Mouse (Mus musculus): Measurements from ENCODE around the gene Naga. TPM values are rescaled to one million over a fixed set of nuclear protein-coding genes. Genes with fewer than 3 reads are reported as not detected.
A peak's percentile ranks its signal among the peaks of the same experiment; 100 is the strongest.

The Naga gene
- polyA plus RNA-seq, 1 experiment from 2014 or later, result 47.8 TPM

DNA sequence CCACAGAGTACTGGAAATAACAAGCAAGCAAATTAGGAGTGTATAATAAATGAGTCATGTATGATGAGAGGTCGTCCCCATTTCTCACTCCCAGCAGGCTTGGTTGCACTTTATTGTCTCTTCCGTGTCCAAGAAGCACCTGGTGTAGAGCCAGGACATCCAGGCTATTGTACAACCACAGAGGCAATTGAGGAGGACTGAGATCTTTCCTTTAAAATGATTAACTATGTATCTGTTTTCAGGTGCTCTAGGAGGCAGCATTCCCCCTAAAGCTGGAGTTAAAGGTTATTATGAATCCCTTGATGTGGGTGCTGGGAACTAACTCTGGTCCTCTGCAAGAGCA, 10.2 kb upstream of the Naga start:
- Histone ChIP-seq H3K27ac (ENCODE audit: low read length) (no peak overlapping the region), H3K4me3 (ENCODE audit: low read length) (no peak overlapping the region), H3K9me3 (replicated peaks; ENCODE audit: control insufficient read depth, low read length) (no peaks in the 10 kb centered on the region), H3K9ac (ENCODE audit: low read length) (no peak overlapping the region), H3K4me1 (ENCODE audit: control insufficient read depth, insufficient read depth, low read length) (peaks cover 26% of the 10 kb centered on the region), H3K4me2 (ENCODE audit: low read depth, low read length) (no peak overlapping the region), H3K27me3 (ENCODE audit: control insufficient read depth, insufficient read depth, low read length) (no peaks in the 10 kb centered on the region), H3K36me3 (ENCODE audit: control insufficient read depth, insufficient read depth) (peaks cover 33% of the 10 kb centered on the region)
- ATAC-seq (replicated peaks; ENCODE audit: extremely low read depth, insufficient read depth, low FRiP score), result no peak
- WGBS, result 88% methylated on average over 2 of the region's 2 CpGs

DNA sequence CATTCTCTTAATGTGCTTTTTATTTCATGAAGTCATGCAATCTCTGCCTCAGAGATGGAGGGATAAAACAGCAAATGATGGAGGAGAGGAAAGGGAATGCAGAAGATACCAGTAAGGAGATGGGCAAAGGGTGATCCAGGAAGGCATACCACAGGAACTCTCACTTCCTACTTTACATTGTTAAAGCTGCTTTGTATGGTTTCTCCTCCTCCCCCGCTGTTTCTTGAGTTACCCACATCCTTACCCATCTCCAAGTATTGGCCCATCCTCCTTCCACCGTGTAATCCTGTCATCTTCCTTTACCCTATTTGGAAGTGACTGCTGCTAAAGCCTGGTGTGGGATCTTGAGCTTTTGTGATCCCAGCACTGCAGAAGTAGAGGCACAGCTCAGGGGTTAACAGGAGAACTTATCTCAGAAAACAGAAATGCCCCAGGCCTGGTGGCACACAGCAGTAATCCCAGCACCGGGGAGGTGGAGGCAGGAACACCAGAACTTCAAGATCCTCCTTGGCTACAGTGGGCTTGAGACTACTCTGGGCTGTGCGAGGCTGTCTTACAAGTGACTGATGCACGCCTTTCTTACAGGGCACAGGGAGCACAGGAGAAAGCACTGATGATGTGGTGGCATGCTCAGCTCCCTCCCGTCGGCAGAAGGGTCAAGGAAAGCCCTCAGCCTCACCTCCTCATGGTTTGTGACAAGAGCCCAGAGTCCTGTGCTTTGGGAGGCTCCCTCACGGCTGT, 9.7 kb upstream of the Naga start:
- Histone ChIP-seq H3K9me3 (replicated peaks; ENCODE audit: control insufficient read depth, low read length) (no peaks in the 10 kb centered on the region), H3K27ac (ENCODE audit: low read length) (no peak overlapping the region), H3K27me3 (ENCODE audit: control insufficient read depth, insufficient read depth, low read length) (no peaks in the 10 kb centered on the region), H3K4me2 (ENCODE audit: low read depth, low read length) (no peak overlapping the region), H3K9ac (ENCODE audit: low read length) (no peak overlapping the region), H3K4me3 (ENCODE audit: low read length) (no peak overlapping the region), H3K36me3 (ENCODE audit: control insufficient read depth, insufficient read depth) (peaks cover 33% of the 10 kb centered on the region), H3K4me1 (ENCODE audit: control insufficient read depth, insufficient read depth, low read length) (peaks cover 26% of the 10 kb centered on the region)
- WGBS, result 84% methylated on average over 8 of the region's 8 CpGs
- ATAC-seq (replicated peaks; ENCODE audit: extremely low read depth, insufficient read depth, low FRiP score), result no peak

DNA sequence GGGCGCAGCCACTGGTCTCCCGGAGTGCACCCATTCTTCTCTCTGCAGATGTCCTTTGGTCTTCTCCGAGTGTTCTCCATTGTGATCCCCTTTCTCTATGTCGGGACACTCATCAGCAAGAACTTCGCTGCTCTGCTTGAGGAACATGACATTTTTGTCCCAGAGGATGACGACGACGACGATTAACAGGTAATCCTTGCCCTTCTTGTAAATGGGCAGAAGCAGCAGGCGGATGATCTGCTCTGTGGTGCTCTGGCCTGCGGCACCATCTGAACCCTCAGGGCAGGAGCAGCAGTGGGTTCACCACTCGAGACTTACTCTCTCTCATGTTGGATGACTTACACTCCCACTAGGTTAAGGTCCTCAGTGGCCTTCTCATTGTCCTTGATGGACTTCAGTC, 9.1 kb upstream of the Naga start:
- no peak overlapping the region for H3K27ac ChIP-seq (ENCODE audit: low read length)
- ATAC-seq (replicated peaks; ENCODE audit: extremely low read depth, insufficient read depth, low FRiP score), result no peak
- no peaks in the 10 kb centered on the region for H3K9me3 ChIP-seq (replicated peaks; ENCODE audit: control insufficient read depth, low read length)
- no peak overlapping the region for H3K4me3 ChIP-seq (ENCODE audit: low read length)
- no peaks in the 10 kb centered on the region for H3K27me3 ChIP-seq (ENCODE audit: control insufficient read depth, insufficient read depth, low read length)
- H3K4me2 ChIP-seq (ENCODE audit: low read depth, low read length), result no peak overlapping the region
- H3K4me1 ChIP-seq (ENCODE audit: control insufficient read depth, insufficient read depth, low read length), result peaks cover 22% of the 10 kb centered on the region
- peaks cover 33% of the 10 kb centered on the region for H3K36me3 ChIP-seq (ENCODE audit: control insufficient read depth, insufficient read depth)
- 93% methylated on average over 12 of the region's 12 CpGs for WGBS
- no peak overlapping the region for H3K9ac ChIP-seq (ENCODE audit: low read length)

DNA sequence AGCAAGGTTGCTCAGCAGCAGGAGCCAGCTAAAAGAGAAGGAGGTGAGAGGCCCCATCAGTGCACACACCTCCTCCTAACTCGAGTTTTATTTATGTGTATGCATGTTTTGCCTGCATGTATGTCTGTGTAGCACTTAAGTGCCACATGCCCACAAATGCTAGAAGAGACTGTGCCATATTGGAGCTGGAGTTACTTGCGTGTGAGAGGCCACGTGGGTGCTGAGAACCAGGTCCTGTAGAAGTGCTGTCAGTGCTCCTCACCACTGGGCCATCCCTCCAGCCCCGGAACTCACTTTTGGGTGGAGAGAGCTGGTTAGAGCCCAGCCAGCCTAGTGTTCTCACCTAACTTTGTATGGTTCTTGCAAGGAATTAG, 8.6 kb upstream of the Naga start:
- Histone ChIP-seq H3K9ac (ENCODE audit: low read length) (peak overlapping the region; percentile 92), H3K36me3 (ENCODE audit: control insufficient read depth, insufficient read depth) (peaks cover 33% of the 10 kb centered on the region), H3K4me2 (ENCODE audit: low read depth, low read length) (peak overlapping the region; percentile 97), H3K27me3 (ENCODE audit: control insufficient read depth, insufficient read depth, low read length) (no peaks in the 10 kb centered on the region), H3K9me3 (replicated peaks; ENCODE audit: control insufficient read depth, low read length) (no peaks in the 10 kb centered on the region), H3K4me3 (ENCODE audit: low read length) (peak overlapping the region; percentile 86), H3K4me1 (ENCODE audit: control insufficient read depth, insufficient read depth, low read length) (peaks cover 20% of the 10 kb centered on the region), H3K27ac (ENCODE audit: low read length) (peak overlapping the region; percentile 91)
- 71% methylated on average over 4 of the region's 4 CpGs for WGBS
- ATAC-seq (replicated peaks; ENCODE audit: extremely low read depth, insufficient read depth, low FRiP score), result no peak

DNA sequence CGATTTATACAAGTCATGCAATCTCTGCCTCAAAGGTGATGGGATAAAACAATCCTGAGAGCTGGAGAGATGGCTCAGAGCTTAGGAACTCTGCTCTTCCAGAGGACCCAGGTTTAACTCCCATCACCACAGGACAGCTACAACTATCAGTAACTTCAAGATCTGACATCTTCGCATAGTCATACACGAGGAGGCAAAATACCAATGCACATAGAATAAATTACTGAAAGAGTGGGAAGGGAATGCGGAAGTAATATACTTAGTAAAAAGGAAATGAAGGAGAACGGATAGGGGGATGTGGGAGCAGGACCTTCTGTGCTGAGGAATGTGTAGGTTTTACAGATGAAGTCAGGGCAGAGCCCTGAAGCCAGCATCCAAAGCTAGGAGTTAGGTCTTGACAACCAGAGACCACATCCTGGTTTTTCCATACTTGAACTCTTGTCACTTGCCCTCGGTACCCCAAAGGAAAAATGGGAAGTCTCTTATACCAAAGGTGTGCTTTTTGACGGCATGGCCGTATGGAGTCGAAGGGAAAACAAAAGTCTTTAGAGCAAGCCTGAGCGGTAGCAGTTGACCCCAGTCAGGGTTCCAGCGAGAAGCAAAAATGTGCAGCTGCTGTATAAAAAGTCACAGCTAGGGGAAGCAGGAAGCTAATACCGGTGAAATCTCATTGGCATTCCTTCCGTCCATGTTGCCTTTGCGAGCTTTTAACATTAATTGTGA, 8.0 kb upstream of the Naga start:
- H3K27ac ChIP-seq (ENCODE audit: low read length), result peak overlapping the region; percentile 91
- no peaks in the 10 kb centered on the region for H3K9me3 ChIP-seq (replicated peaks; ENCODE audit: control insufficient read depth, low read length)
- peak overlapping the region; percentile 97 for H3K4me2 ChIP-seq (ENCODE audit: low read depth, low read length)
- peak overlapping the region; percentile 92 for H3K9ac ChIP-seq (ENCODE audit: low read length)
- peaks cover 20% of the 10 kb centered on the region for H3K4me1 ChIP-seq (ENCODE audit: control insufficient read depth, insufficient read depth, low read length)
- no peak for ATAC-seq (replicated peaks; ENCODE audit: extremely low read depth, insufficient read depth, low FRiP score)
- no peaks in the 10 kb centered on the region for H3K27me3 ChIP-seq (ENCODE audit: control insufficient read depth, insufficient read depth, low read length)
- H3K4me3 ChIP-seq (ENCODE audit: low read length), result peak overlapping the region; percentile 86
- peaks cover 33% of the 10 kb centered on the region for H3K36me3 ChIP-seq (ENCODE audit: control insufficient read depth, insufficient read depth)
- WGBS, result 40% methylated on average over 14 of the region's 14 CpGs

DNA sequence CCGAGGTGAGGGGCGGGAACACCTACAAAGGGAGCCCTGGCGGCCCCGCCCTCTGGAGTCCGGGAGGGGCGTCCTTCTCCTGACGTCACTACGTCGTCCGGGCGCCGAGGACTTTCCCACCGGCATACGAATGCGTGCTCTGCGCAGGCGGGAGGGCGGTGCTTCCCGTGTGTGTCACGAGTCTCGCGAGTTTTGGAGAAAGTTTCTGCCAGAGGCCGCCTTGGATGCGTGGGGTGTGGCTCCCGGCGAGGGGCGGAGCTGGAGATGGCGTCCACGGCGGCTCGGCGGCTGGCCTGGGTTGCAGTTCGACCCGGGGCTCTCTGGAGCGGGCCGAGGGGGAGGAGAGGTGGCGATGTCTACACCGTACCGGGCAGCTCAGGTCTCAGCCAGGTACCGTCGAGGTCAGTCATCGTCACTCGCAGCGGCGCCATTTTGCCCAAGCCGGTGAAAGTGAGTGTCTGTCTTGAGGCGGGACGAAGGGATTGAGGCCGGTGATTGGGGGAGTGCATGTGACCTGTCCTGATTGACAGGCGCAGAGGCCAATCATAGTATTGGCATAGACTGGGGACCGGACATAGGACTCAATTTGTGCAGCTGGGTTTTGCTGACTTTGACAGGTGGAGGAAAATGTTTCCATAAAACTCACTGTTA, 7.2 kb upstream of the Naga start:
- Histone ChIP-seq H3K27ac (ENCODE audit: low read length) (peak overlapping the region; percentile 91), H3K27me3 (ENCODE audit: control insufficient read depth, insufficient read depth, low read length) (no peaks in the 10 kb centered on the region), H3K9me3 (replicated peaks; ENCODE audit: control insufficient read depth, low read length) (no peaks in the 10 kb centered on the region), H3K36me3 (ENCODE audit: control insufficient read depth, insufficient read depth) (peaks cover 31% of the 10 kb centered on the region), H3K4me3 (ENCODE audit: low read length) (peak overlapping the region; percentile 86), H3K9ac (ENCODE audit: low read length) (peak overlapping the region; percentile 92), H3K4me2 (ENCODE audit: low read depth, low read length) (peak overlapping the region; percentile 97), H3K4me1 (ENCODE audit: control insufficient read depth, insufficient read depth, low read length) (peaks cover 26% of the 10 kb centered on the region)
- under 1% methylated on average over 51 of the region's 51 CpGs for WGBS
- peak; percentile 96 for ATAC-seq (replicated peaks; ENCODE audit: extremely low read depth, insufficient read depth, low FRiP score)

DNA sequence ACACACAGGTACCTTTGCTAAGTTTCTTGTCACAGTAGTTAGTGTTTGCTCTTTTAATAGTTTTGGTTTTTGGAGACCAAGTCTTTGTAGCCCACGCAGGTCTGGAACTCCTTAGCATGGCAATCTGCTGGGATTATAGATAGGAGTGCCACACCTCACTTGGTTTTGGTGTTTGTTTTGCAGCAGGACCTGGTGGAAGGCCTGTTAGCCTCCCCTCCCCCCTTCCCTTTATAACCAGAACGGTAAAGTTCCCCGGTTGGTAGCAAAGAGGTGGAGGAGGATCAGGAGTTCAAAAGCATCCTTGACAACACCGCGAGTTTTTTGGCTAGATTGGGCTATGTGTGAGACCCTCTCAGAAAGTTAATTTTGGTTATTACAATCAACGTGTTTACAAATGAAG, 6.2 kb upstream of the Naga start:
- H3K4me2 ChIP-seq (ENCODE audit: low read depth, low read length), result no peak overlapping the region
- WGBS, result 80% methylated on average over 6 of the region's 6 CpGs
- H3K27me3 ChIP-seq (ENCODE audit: control insufficient read depth, insufficient read depth, low read length), result no peaks in the 10 kb centered on the region
- no peak overlapping the region for H3K9ac ChIP-seq (ENCODE audit: low read length)
- peaks cover 22% of the 10 kb centered on the region for H3K36me3 ChIP-seq (ENCODE audit: control insufficient read depth, insufficient read depth)
- peak overlapping the region; percentile 41; the same call in 1 of the 2 replicates for H3K27ac ChIP-seq (ENCODE audit: low read length)
- no peaks in the 10 kb centered on the region for H3K9me3 ChIP-seq (replicated peaks; ENCODE audit: control insufficient read depth, low read length)
- ATAC-seq (replicated peaks; ENCODE audit: extremely low read depth, insufficient read depth, low FRiP score), result no peak
- peaks cover 31% of the 10 kb centered on the region for H3K4me1 ChIP-seq (ENCODE audit: control insufficient read depth, insufficient read depth, low read length)
- no peak overlapping the region for H3K4me3 ChIP-seq (ENCODE audit: low read length)

DNA sequence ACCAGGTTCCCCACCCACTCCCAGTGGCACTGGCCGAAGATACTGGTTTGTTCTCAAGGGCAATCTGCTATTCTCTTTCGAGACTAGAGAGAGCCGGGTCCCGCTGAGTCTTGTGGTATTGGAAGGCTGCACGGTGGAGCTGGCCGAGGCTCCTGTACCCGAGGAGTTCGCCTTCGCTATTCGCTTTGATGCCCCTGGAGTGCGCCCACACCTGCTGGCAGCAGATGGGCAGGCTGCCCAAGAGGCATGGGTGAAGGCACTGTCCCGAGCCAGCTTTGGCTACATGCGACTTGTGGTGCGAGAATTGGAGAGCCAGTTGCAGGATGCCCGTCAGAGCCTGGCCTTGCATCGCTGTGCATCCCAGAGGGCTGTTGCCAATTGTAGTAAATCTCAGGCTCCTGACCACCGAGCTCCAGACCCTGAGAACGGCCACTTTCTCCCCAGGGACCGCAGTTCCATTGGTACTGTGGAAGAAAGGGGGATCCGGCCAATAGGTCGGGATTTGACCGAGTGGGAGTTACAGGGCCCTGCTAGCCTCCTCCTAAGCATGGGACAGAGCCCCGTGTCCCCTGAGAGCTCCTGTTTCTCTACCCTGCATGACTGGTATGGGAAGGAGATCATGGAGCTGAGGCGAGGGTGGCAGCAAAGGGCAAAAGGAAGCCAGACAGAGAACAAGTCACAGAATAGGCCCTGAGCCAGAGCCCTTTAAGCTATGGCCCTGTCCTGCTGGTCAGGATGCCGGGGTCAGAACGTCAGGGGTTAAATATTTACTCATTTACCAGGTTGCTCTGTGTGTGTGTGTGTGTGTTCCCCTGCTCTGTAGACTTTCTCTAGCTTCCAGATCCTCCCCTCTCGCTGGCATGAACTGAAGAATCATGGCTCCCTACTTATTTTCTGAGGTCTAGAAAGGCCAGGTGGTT, 4.9 kb upstream of the Naga start:
- H3K27me3 ChIP-seq (ENCODE audit: control insufficient read depth, insufficient read depth, low read length), result no peaks in the 10 kb centered on the region
- no peak overlapping the region for H3K9ac ChIP-seq (ENCODE audit: low read length)
- H3K4me2 ChIP-seq (ENCODE audit: low read depth, low read length), result no peak overlapping the region
- WGBS, result 88% methylated on average over 27 of the region's 27 CpGs
- peaks cover 9% of the 10 kb centered on the region for H3K36me3 ChIP-seq (ENCODE audit: control insufficient read depth, insufficient read depth)
- H3K4me3 ChIP-seq (ENCODE audit: low read length), result no peak overlapping the region
- no peak for ATAC-seq (replicated peaks; ENCODE audit: extremely low read depth, insufficient read depth, low FRiP score)
- H3K27ac ChIP-seq (ENCODE audit: low read length), result no peak overlapping the region
- peaks cover 31% of the 10 kb centered on the region for H3K4me1 ChIP-seq (ENCODE audit: control insufficient read depth, insufficient read depth, low read length)
- H3K9me3 ChIP-seq (replicated peaks; ENCODE audit: control insufficient read depth, low read length), result no peaks in the 10 kb centered on the region
